Mouse (Mus musculus) adrenal gland, adult 8-10 months (tissue): Measurements from ENCODE around the gene Ppa1. TPM values are rescaled to one million over a fixed set of nuclear protein-coding genes. Genes with fewer than 3 reads are reported as not detected.

ENCODE experiments used
- DNase-seq: peaks from one replicate; pipeline ENCODE4 v3.0.0; 2022
- total RNA-seq, 4 experiments: library from RNA; stranded (reverse); gene quantifications; 2 replicates each; pipeline ENCODE4 v1.2.4; 2022

Gene Ppa1
- total RNA-seq, 4 experiments from 2014 or later: 70.0 to 114 (median 96.9) TPM

DNA sequence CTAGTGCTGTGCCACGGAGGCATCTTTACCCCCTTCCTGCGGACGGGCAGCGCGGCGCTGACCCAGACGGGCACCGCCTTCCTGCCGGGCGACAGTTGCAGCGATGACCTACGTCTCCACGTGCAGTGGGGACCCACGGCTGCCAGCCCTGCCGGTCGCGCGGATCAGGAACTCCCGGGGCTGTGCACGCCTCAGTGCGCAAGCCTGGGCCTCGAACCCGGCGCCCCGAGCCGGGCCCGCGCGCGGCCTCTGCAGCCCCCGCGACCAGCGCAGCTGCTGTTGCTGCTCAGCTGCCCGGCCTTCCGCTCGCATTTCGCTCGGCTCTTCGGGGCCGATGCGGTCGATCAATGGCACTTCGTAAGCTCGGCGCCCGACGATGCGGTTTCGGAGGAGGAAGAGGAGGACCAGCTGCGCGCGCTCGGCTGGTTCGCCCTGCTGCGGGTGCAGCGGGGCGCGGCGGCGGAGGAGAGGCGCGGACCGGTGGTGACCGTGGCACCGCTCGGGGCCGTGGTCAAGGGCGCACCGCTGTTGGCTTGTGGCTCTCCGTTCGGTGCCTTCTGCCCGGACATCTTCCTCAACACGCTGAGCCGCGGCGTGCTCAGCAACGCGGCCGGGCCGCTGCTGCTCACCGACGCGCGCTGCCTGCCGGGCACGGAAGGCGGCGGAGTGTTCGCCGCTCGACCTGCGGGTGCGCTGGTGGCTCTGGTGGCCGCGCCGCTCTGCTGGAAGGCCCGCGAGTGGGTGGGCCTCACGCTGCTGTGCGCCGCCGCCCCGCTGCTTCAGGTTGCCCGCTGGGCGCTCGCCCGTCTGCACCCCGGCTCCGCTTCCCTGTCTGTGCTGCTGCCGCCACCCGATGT lies 47.6 kb downstream of the Ppa1 start:
- no peak for DNase-seq

DNA sequence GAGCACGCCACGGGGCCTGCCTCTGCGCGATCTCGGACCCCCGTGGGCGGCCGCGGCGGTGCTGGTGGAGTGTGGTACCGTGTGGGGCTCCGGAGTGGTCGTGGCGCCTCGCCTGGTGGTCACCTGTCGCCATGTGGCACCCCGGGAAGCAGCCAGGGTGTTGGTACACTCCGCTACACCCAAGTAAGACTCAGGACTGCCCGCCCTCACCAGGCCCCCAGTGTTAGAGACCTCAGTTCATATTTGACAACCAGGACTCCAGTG lies 48.1 kb downstream of the Ppa1 start:
- DNase-seq: no peak

DNA sequence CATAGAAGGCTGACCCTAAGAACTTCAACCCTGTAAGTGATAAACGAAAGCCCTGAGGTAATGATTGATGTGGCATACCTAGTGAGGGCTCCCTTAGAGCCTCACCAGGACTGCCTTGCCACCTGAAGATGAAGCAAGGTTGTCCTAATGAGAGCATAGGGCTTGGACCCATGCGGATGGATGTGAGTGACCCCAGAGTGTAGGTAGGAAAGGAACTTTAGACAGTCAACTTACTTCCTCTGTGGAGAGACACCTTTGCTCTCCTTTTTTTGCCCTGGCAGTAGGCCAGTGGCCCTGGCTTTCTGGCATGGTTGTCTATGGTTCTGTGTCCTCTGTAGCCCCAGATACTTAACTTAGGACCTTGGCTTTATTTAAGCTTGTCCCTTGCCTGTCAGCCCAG lies 48.7 kb downstream of the Ppa1 start:
- peak; percentile 63 for DNase-seq

DNA sequence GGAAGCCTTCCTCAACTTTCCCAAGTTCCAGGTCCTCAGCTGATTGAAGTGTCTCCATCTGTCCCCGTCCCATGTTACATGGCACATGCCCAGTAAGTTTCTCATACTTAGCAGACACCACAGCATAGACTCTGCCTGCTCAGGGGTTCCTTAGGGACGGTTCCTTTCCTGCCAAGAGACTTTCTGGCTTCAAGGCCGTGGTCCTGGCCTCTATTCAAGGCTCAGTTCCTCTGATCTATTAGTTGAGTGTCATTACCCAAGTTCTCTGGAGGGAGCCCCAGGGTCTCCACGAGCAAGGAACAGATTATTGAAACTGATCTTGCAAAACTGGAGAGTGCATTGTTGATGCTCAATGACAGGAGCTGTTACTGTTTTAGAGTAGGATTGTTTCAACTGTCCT lies 56.3 kb downstream of the Ppa1 start:
- DNase-seq: peak; percentile 88

DNA sequence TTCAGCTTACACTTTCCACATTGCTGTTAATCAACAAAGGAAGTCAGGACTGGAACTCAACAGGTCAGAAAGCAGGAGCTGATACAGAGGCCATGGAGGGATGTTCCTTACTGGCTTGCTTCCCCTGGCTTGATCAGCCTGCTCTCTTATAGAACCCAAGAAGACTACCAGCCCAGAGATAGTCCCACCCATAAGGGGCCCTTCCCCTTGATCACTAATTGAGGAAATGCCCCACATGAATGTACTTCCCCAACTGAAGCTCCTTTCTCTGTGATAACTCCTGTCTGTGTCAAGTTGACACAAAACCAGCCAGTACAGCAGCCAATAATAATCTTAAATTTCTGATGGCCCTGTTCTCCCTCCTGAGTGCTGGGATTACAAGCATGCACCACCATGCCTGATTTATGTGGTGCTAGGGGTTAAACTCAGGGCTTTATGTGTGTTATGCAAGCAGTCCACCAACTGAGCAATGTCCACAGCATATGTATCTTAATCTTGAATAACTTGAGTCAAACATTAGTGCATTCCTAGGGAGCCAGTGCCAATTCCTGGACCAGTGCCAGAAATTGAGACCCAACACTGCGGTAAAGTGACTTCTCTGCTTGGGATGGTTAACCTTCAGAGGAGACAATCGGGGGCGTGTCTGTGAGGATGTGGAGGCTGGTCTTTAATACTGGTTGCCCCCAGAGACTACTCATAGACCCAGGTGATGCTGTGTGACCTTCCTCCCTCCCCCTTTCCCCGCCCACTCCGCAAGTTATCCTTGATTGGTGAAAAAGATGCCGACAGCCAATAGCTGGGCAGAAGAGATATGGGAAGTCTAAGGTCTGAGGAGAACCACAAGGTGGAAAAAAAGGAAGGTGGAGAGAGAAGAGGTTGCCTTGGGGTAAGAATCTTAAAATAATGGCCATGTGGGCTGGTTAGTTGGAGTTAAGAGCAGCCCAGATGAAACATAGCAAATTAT lies 58.3 kb downstream of the Ppa1 start:
- no peak for DNase-seq

DNA sequence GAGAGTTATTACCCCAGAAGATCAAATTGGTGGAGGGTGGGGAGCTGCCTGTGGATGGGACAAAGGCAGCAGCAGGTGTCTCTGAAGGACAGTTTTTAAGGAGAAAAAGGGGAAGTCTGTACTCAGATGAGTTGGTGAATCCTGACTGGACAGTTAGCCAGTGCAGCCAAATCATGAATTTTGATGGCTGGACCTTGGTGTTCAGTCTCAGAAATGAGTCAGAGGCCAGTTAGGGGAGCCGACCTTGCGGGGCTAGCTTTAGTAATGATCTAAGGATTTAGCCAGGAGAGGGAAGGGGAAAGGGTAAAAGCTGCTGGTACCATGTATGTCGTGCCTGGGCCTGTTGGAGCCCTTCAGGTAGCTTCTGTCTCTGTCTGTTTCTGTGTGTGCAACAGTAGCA lies 65.2 kb downstream of the Ppa1 start:
- DNase-seq: peak; percentile 70

DNA sequence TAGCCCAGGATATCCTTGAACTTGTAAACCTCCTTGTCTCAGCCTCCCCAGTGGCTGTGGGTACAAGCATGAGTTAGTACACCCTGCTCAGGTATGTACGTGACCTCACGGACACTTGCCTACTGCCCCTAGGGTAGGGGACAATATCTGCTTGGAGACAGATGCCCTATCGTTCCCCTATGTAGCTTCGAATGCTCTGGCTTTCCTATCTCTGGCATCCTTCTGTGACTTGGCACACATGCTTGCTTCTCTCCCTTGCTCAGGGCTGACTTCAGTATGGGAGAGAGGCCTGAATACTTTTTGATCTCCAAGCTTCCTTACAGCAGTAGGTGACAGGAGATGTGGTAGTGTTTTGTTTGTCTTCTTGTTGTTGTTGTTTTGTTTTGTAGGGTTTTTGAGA lies 65.8 kb downstream of the Ppa1 start:
- DNase-seq: no peak

DNA sequence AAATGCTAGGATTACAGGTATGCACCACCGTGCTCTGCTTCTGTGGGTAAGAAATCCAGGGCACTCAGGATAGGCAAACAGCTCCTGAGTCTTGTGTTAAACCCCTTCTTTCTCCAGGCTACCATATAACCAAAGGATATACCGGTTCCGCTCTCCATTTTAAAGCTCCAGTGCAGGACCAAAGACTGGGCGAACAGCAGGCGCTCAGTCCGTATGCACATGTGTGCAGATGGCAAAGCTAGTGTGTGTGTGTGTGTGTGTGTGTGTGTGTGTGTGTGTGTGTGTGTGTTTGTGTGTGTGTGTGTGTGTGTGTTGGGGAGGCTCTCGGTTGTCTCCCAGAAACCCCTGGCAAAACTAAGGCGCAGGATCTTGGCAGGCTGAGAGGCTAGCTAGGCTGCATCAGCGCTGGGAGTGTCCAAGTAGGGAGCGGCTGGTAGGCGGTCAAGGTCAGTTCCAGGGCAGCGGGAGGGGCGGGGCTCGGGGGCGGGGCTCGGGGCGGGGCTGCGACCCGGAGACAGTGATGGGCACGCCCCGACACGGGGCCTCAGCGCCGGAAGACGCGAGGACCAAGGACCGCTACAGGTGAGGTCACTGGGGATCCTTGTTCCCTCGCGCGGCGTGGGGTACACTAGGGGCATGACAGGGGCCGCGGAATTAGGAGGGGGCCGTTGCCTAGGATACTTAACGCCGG lies 66.6 kb downstream of the Ppa1 start, which contains the start of gene Aifm2:
TSS of gene Aifm2 (plus strand) at position 493 of the 691 bp plus-strand sequence.
- DNase-seq: peak; percentile 79

DNA sequence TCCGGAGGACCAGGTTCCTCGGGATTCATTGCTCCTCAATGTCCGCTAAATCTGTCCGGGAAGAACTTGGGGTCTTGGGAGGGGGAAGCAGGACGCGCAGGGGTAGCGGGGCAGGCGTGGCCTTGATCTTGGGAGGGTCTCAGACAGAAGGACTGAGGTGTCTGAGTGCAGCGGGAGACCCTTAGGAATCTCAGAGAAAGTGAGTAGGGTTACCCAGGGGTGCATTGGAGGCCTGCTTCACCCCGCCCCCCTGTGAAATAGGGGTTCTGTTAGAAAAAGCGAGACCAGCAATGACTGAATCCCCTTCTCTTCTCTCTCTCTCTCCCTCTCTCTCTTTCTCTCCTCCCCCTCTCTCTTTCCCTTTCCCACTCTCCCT lies 67.1 kb downstream of the Ppa1 start:
- DNase-seq: no peak

DNA sequence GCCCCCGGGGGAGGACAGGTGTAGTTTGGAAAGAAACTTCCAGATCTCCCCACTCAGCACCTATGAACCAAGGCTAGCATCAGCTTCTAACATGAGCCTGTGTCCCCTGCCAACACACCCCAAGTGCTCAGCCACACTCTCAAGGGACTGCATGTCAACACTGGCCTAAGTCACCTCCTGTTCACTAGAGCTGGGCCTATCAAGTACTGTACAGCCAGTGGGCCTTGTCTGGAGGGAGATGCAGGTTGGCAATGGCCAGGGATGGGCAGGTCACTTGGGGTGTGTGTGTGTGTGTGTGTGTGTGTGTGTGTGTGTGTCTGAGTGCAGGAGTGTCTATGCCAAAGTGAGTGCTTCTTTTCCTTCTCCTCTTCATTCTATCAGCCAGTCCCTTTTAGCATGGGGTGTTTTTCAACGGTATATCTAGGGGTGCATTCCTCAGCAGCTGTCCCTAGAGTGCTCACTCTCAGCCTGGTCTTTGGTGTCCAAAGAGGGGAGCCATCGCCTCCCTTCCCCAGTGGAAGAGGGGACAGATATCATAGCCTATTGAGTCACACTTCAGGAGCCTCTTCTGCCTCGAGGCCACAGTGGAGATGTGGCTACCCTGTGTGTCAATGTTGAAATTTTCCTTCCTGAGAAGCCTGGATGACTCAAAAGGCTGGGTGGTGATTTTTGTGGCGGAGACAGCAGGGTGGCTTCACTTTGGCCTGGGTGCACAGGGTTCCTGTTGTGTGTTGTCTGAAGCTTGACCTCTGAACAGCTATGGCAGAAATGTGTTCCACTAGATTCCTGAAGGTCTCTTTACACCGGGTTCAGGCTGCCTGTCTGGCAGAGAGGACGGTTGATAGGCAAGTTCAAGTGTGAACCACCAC lies 67.9 kb downstream of the Ppa1 start:
- peak; percentile 71 for DNase-seq

DNA sequence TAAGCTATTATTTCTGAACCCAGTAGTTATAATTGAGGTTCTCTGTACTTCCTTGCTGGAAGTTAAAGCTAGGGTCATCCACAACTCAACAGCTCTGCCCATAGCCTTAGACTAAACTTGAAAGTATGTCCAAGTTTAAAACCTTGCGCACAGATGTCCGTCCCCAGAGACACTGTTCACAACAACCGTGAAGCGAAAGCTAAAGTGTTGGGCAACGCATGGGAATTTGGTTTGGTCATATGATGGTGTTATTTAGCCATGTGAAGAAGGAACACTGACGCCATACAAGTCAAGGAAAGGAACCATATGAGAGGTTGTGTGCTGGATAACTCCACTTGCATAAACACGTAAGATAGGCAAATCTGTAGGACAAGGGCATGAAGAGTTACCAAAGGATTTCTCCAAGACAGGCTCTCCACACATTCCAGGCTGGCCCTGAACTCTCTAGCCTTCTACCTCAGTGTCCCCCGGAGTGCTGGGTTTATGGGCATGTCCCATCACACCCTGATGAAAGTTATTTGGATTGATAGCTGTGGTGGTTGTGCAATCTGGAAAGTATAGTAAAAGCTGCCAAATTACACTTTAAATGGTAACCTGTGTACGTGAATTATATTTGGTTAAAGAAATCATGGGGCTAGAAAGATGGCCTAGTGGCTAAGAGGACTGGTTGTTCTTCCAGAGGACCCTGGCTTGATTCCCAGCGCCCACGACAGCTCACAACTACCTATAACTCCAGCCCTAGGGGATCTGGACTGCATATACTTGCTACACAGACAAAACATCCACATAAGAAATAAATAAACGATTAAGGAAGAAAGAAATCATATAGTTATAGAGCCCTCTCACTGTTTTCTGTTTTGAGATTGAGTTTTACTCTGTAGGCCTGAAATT lies 69.3 kb downstream of the Ppa1 start:
- no peak for DNase-seq

DNA sequence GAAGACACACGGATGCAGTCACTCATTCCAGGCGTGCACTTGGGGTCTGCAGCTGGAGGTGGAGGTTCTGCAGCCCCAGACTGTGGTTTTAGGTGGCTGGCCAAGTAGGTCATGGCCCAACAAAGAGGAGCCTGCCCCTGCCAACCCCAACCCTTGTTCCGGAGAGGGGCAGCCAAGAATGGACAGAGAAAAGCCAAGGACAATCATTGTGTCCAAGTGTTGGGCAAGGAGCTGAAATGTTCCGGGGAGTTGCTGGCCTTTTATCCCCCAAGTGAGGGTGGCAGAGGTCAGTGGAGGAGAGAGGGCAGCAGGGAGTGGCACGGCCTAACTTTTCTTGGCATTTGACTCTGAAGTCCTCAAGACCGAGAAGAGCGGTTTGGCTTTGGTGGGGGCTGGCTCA lies 72.0 kb downstream of the Ppa1 start:
- DNase-seq: peak; percentile 79

DNA sequence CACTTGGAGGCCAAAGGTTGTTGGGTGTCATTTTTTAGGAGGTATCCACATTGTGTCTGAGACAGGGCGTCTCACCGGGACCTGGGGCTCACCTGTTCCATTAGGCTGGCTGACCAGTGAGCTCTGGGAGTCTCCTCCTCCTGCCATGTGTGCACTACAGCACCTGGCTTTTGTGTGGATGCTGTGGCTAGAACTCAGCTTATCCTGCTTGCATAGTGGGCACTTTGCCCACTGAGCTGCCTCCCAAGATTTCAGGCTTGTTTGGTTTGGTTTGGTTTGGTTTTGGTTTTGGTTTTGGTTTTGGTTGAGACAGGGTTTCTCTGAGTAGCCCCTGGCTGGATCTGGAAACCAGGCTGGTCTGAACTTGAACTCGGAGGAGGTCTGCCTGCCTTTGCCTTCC lies 73.9 kb downstream of the Ppa1 start:
- DNase-seq: no peak

DNA sequence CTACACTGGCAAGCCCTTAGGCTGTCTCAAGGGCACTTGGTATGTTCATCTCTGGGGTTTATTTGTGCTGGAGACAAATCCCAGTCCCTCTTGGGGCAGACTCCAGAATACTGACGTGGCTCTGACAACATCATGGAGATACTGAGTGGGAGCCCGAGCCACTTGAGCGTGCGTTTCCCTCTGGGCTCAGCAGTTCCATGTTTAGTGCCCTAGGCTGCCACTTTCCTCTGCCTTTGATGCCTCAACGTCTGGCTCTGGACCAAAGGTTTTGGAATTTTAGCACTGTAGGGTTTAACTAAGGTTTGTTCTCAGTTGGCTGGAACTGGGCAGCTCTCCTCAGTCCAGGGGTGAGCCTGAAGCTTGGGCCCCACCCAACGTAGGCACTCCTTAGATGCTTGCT lies 74.9 kb downstream of the Ppa1 start:
- no peak for DNase-seq

Other genes starting within 250 kb of the Ppa1 start
- not detected for gene Nodal, start 230.6 kb upstream of the Ppa1 start, total RNA-seq
- gene Eif4ebp2, start 195.9 kb upstream of the Ppa1 start, total RNA-seq: 100 to 1,000 TPM in 1 of 4 experiments, 10 to 100 TPM in 3; 82.0 to 113 (median 91.2) TPM
- gene Lrrc20, start 172.8 kb upstream of the Ppa1 start, total RNA-seq: 10 to 100 TPM; 11.9 to 29.3 (median 17.8) TPM
- gene Npffr1, start 53.1 kb upstream of the Ppa1 start, total RNA-seq: under 1 TPM in 3 of 4 experiments, not detected in 1; 0.15 to 0.32 (median 0.24) TPM
- 100 to 1,000 TPM; 192 to 224 (median 209) TPM for gene Sar1a, start 31.7 kb downstream of the Ppa1 start, total RNA-seq
- 100 to 1,000 TPM in 2 of 4 experiments, 10 to 100 TPM in 2; 58.1 to 133 (median 96.3) TPM for gene Tysnd1, start 47.0 kb downstream of the Ppa1 start, total RNA-seq
- gene Aifm2, start 66.7 kb downstream of the Ppa1 start, total RNA-seq: 100 to 1,000 TPM; 185 to 376 (median 281) TPM
- gene H2afy2, start 135.6 kb downstream of the Ppa1 start, total RNA-seq: 10 to 100 TPM in 2 of 4 experiments, 1 to 10 TPM in 2; 8.5 to 14.8 (median 9.9) TPM